9 mouse cellular contexts compared by ENCODE assay signal in genomic region chr19:44835931-44836861, GRCm38 (mm10).
DNase-seq lines count a peak whose midpoint lies in the region; ATAC-seq and TF ChIP-seq lines count a peak whose summit lies in the region.
"Had no signal": no experiment of that assay in that cellular context is flagged by ENCODE, and none has a peak within 500 bp of the region (broad histone marks: within the 10 kb centered on the region; RNA-seq: fewer than 3 reads in every experiment).

No protein-coding gene starts in this region.

- no peak for TF ChIP-seq CTCF in small intestine, adult 2 months (IDR thresholded peaks at IDR 0.05; ENCODE audit: extremely low read depth, insufficient read length, insufficient replicate concordance, low read depth, low read length)

- peak overlapping the region; percentile 45 for H3K9ac ChIP-seq in kidney, embryonic 14.5 days (ENCODE audit: low read depth, low read length)
- no peak overlapping the region; the same call in 1 of the 2 replicates for H3K9ac ChIP-seq in heart, embryonic 11.5 days (ENCODE audit: low read depth, low read length)
- no peak overlapping the region for H3K9ac ChIP-seq in liver, embryonic 11.5 days (ENCODE audit: low read depth, low read length)

- 2% methylated on average over 70 of the region's 71 CpGs for WGBS in kidney, embryonic 14.5 days
- under 1% methylated on average over 71 of the region's 71 CpGs for WGBS in heart, embryonic 11.5 days (ENCODE audit: insufficient replicate concordance)
- 1% methylated on average over 70 of the region's 71 CpGs for WGBS in liver, embryonic 11.5 days
- 1% methylated on average over 71 of the region's 71 CpGs for WGBS in small intestine, adult 2 months

- peak overlapping the region; percentile 40 for H3K4me3 ChIP-seq in kidney, embryonic 14.5 days (ENCODE audit: low read length)
- H3K4me3 ChIP-seq in brown adipose tissue, adult 24 weeks (ENCODE audit: insufficient read depth, low read depth, low read length): peak overlapping the region; percentile 33
- peak overlapping the region; percentile 52 for H3K4me3 ChIP-seq in heart, embryonic 11.5 days (ENCODE audit: low read depth, low read length)
- peak overlapping the region; percentile 48 for H3K4me3 ChIP-seq in liver, embryonic 11.5 days (ENCODE audit: low read depth, low read length)
- peak overlapping the region; percentile 49 for H3K4me3 ChIP-seq in small intestine, adult 2 months (ENCODE audit: low read depth, low read length)

- H3K27ac ChIP-seq in kidney, embryonic 14.5 days (ENCODE audit: low read depth, low read length): peak overlapping the region; percentile 73
- H3K27ac ChIP-seq in brown adipose tissue, adult 24 weeks (replicated peaks; ENCODE audit: low read depth, low read length): no peak overlapping the region
- no peak overlapping the region for H3K27ac ChIP-seq in heart, embryonic 11.5 days (ENCODE audit: low read depth, low read length)
- no peak overlapping the region for H3K27ac ChIP-seq in liver, embryonic 11.5 days (ENCODE audit: low read depth, low read length)
- H3K27ac ChIP-seq in small intestine, adult 2 months (ENCODE audit: insufficient read depth, low read depth, low read length): no peak overlapping the region

- no peak for DNase-seq in kidney, adult 11 months
- no peak for DNase-seq in liver, embryonic 11.5 days (ENCODE audit: low spot score)
- no peak for DNase-seq in ovary, postnatal 36 days (ENCODE audit: low spot score)
- no peak for DNase-seq in layer of hippocampus, adult 9-11 months

- peak overlapping the region; percentile 66 for H3K4me2 ChIP-seq in kidney, embryonic 14.5 days (replicated peaks; ENCODE audit: low read depth, low read length)
- H3K4me2 ChIP-seq in heart, embryonic 11.5 days: peak overlapping the region; percentile 82
- H3K4me2 ChIP-seq in liver, embryonic 11.5 days: peak overlapping the region; percentile 78

- no peaks in the 10 kb centered on the region for H3K9me3 ChIP-seq in kidney, embryonic 14.5 days (ENCODE audit: control insufficient read depth, low read length)
- no peaks in the 10 kb centered on the region for H3K9me3 ChIP-seq in heart, embryonic 11.5 days (replicated peaks; ENCODE audit: control insufficient read depth, low read length)
- H3K9me3 ChIP-seq in liver, embryonic 11.5 days (ENCODE audit: control insufficient read depth, low read length): no peaks in the 10 kb centered on the region

- H3K4me1 ChIP-seq in kidney, embryonic 14.5 days (ENCODE audit: control insufficient read depth, insufficient read depth, low read length): peaks cover 49% of the 10 kb centered on the region
- peaks cover 6% of the 10 kb centered on the region for H3K4me1 ChIP-seq in brown adipose tissue, adult 24 weeks (ENCODE audit: control insufficient read depth, insufficient read depth, insufficient read length, low read length)
- H3K4me1 ChIP-seq in heart, embryonic 11.5 days (ENCODE audit: control insufficient read depth, insufficient read depth, low read length): peaks cover 12% of the 10 kb centered on the region
- H3K4me1 ChIP-seq in liver, embryonic 11.5 days (replicated peaks; ENCODE audit: control insufficient read depth, insufficient read depth, low read length): peaks cover 4% of the 10 kb centered on the region
- peaks cover 12% of the 10 kb centered on the region for H3K4me1 ChIP-seq in small intestine, adult 2 months (ENCODE audit: control insufficient read depth, insufficient read depth, insufficient read length, low read length)

- peaks cover 12% of the 10 kb centered on the region; the same call in 1 of the 2 replicates for H3K36me3 ChIP-seq in kidney, embryonic 14.5 days (ENCODE audit: control insufficient read depth, insufficient read depth, low read length)
- no peaks in the 10 kb centered on the region for H3K36me3 ChIP-seq in heart, embryonic 11.5 days (ENCODE audit: control insufficient read depth, insufficient read depth, low read length)
- no peaks in the 10 kb centered on the region for H3K36me3 ChIP-seq in liver, embryonic 11.5 days (ENCODE audit: control insufficient read depth, insufficient read depth, low read length)
- no peaks in the 10 kb centered on the region for H3K36me3 ChIP-seq in small intestine, adult 2 months (ENCODE audit: control insufficient read depth, insufficient read depth, low read length)

- H3K27me3 ChIP-seq in kidney, embryonic 14.5 days (ENCODE audit: control insufficient read depth, insufficient read depth, low read length): peaks cover 59% of the 10 kb centered on the region
- peaks cover 89% of the 10 kb centered on the region for H3K27me3 ChIP-seq in heart, embryonic 11.5 days (ENCODE audit: control insufficient read depth, insufficient read depth, low read length)
- H3K27me3 ChIP-seq in liver, embryonic 11.5 days (replicated peaks; ENCODE audit: control insufficient read depth, insufficient read depth, low read length): peaks cover 85% of the 10 kb centered on the region
- peaks cover 47% of the 10 kb centered on the region for H3K27me3 ChIP-seq in small intestine, adult 2 months (ENCODE audit: control insufficient read depth, insufficient read depth, low read length)
- H3K27me3 ChIP-seq: Patski had no signal

- no peak for TF ChIP-seq POLR2A in small intestine, adult 2 months (IDR thresholded peaks at IDR 0.05; ENCODE audit: low read depth, low read length)

- peak; percentile 5 for ATAC-seq in kidney, embryonic 14.5 days (ENCODE audit: low FRiP score, low TSS enrichment)
- ATAC-seq in heart, embryonic 11.5 days (replicated peaks; ENCODE audit: insufficient number of reproducible peaks, low FRiP score, low TSS enrichment): no peak; the same call in 1 of the 2 replicates
- no peak; the same call in 1 of the 2 replicates for ATAC-seq in liver, embryonic 11.5 days (replicated peaks; ENCODE audit: low FRiP score)
- ATAC-seq: Patski had no signal
